Comparison of ENCODE assay signal across 21 mouse cellular contexts in genomic region chr1:169491561-169491960, GRCm38 (mm10).
"Had no signal": no experiment of that assay in that cellular context is flagged by ENCODE, and none has a peak within 500 bp of the region (broad histone marks: within the 10 kb centered on the region; RNA-seq: fewer than 3 reads in every experiment).

No protein-coding gene starts in this region.

- H3K4me3 ChIP-seq: heart, embryonic 10.5 days; heart, embryonic 12.5 days; hindbrain, embryonic 13.5 days; hindbrain, embryonic 15.5 days; layer of hippocampus, adult 2 months; limb, embryonic 10.5 days; limb, embryonic 12.5 days; liver, embryonic 13.5 days; liver, embryonic 15.5 days had no signal

- DNase-seq: gastrocnemius, postnatal 14 days; gastrocnemius, postnatal 36 days; heart, adult 18-20 months; heart, postnatal 10 days; kidney, adult 11 months; kidney, adult 8-10 months; kidney, postnatal 10 days; kidney, postnatal 25 days; kidney, postnatal 4 days; liver; liver, embryonic 13.5 days; liver, postnatal 0 days had no signal

- H3K27me3 ChIP-seq: heart, embryonic 12.5 days; hindbrain, embryonic 13.5 days; hindbrain, embryonic 15.5 days; limb, embryonic 12.5 days; liver, embryonic 13.5 days; liver, embryonic 15.5 days had no signal

- H3K36me3 ChIP-seq: hindbrain, embryonic 13.5 days; hindbrain, embryonic 15.5 days had no signal

- H3K4me1 ChIP-seq: heart, embryonic 10.5 days; heart, embryonic 12.5 days; limb, embryonic 10.5 days; limb, embryonic 12.5 days; liver, embryonic 13.5 days; liver, embryonic 15.5 days had no signal

- H3K27ac ChIP-seq: heart, embryonic 10.5 days; hindbrain, embryonic 13.5 days; hindbrain, embryonic 15.5 days; hindbrain, postnatal 0 days; layer of hippocampus, adult 2 months; limb, embryonic 10.5 days; limb, embryonic 12.5 days; liver, embryonic 13.5 days; liver, embryonic 15.5 days had no signal
